ENCODE assay signal across 21 mouse cellular contexts in genomic region chr5:73584011-73584410, GRCm38 (mm10). TPM values are rescaled to one million over a fixed set of nuclear protein-coding genes. Genes with fewer than 3 reads are reported as not detected.
"Had no signal": no experiment of that assay in that cellular context is flagged by ENCODE, and none has a peak within 500 bp of the region (broad histone marks: within the 10 kb centered on the region; RNA-seq: fewer than 3 reads in every experiment).

No protein-coding gene starts in this region.

RNA-seq across cellular contexts. Expression of gene Lrrc66, which starts 48.3 kb away (rescaled TPM):
- total RNA-seq: left cerebral cortex, postnatal 10 days; left cerebral cortex, postnatal 25 days; left cerebral cortex, postnatal 36 days; liver, adult 2 months; midbrain, postnatal 0 days; monocyte, adult 5-6 weeks had no signal
- polyA plus RNA-seq: limb, embryonic 11.5 days; limb, embryonic 12.5 days; limb, embryonic 13.5 days; liver, adult 2 months; liver, postnatal 0 days; lung, adult 2 months; lung, embryonic 14.5 days; lung, embryonic 16.5 days; midbrain, embryonic 12.5 days; midbrain, embryonic 13.5 days; midbrain, embryonic 14.5 days; midbrain, embryonic 15.5 days; midbrain, embryonic 16.5 days; midbrain, postnatal 0 days; myocyte; neural tube, embryonic 11.5 days; neural tube, embryonic 12.5 days had no signal
